ENCODE assay signal across 9 mouse cellular contexts in the genomic region with DNA sequence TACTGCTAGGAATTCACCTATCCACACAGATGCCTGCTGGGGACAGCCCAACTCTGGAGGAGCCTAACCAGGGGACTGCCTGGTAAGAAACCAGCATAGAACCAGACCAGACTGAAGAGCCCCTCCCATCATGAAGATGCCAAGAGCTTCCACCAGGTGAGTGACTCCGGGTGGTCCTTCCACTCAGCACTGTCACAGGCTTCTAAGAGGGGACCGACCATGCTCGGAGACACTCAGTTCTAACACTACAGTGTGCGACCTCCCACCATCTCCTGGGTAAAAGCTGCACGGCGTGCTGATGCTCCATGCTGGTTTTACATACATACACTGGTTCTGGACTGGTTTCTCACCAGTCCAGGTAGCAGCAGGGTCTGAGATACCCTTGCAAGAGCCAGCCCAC. TPM values are rescaled to one million over a fixed set of nuclear protein-coding genes. Genes with fewer than 3 reads are reported as not detected.
A peak's percentile ranks its signal among the peaks of the same experiment; 100 is the strongest.
DNase-seq lines count a peak whose midpoint lies in the region; ATAC-seq and TF ChIP-seq lines count a peak whose summit lies in the region.
"Had no signal": no experiment of that assay in that cellular context is flagged by ENCODE, and none has a peak within 500 bp of the region (broad histone marks: within the 10 kb centered on the region; RNA-seq: fewer than 3 reads in every experiment).

No protein-coding gene starts in this region.

- ATAC-seq in forebrain, embryonic 12.5 days (ENCODE audit: low FRiP score), result no peak
- ATAC-seq in intestine, embryonic 14.5 days (replicated peaks; ENCODE audit: low FRiP score, low TSS enrichment, low read depth), result no peak
- ATAC-seq in midbrain, postnatal 0 days (ENCODE audit: low FRiP score), result no peak

- 89% methylated on average over 6 of the region's 6 CpGs for WGBS in forebrain, embryonic 12.5 days
- WGBS in intestine, embryonic 14.5 days, result 94% methylated on average over 6 of the region's 6 CpGs
- 68% methylated on average over 6 of the region's 6 CpGs for WGBS in midbrain, postnatal 0 days

- peak overlapping the region; percentile 97 for H3K4me2 ChIP-seq in forebrain, embryonic 12.5 days
- peak overlapping the region; percentile 93; the same call in 1 of the 2 replicates for H3K4me2 ChIP-seq in intestine, embryonic 14.5 days (ENCODE audit: low read length)
- H3K4me2 ChIP-seq in midbrain, postnatal 0 days (ENCODE audit: low read depth, low read length, poor library complexity, severe bottlenecking), result peak overlapping the region; percentile 98

- H3K27me3 ChIP-seq in forebrain, embryonic 12.5 days, result 0 out of 2 replicates have a peak, but pooled peaks cover 5% of the 10 kb centered on the region
- H3K27me3 ChIP-seq in intestine, embryonic 14.5 days (replicated peaks; ENCODE audit: control insufficient read depth, insufficient read depth, low read length), result no peaks in the 10 kb centered on the region
- H3K27me3 ChIP-seq in midbrain, postnatal 0 days (ENCODE audit: insufficient read depth, low read length), result no peaks in the 10 kb centered on the region

- no peak for DNase-seq in layer of hippocampus, adult 2 months (ENCODE audit: low spot score in 2 of 2)
- DNase-seq in layer of hippocampus, postnatal 36 days, result no peak
- DNase-seq in intestine, embryonic 14.5 days (ENCODE audit: low spot score), result no peak
- no peak for DNase-seq in midbrain, postnatal 0 days (ENCODE audit: low spot score)
- no peak for DNase-seq in adrenal gland, adult 8-10 months
- DNase-seq in ovary, postnatal 36 days (ENCODE audit: low spot score), result no peak
- DNase-seq in left cerebral cortex, adult 8-10 months (ENCODE audit: low spot score in 2 of 2), result no peak
- DNase-seq: adrenal gland, postnatal 25 days had no signal

- H3K4me1 ChIP-seq in forebrain, embryonic 12.5 days, result peaks cover 68% of the 10 kb centered on the region
- peaks cover 50% of the 10 kb centered on the region for H3K4me1 ChIP-seq in intestine, embryonic 14.5 days (replicated peaks; ENCODE audit: control insufficient read depth, insufficient read depth, low read length)
- peaks cover 24% of the 10 kb centered on the region for H3K4me1 ChIP-seq in midbrain, postnatal 0 days (ENCODE audit: insufficient read depth, low read length)

- H3K27ac ChIP-seq in layer of hippocampus, adult 2 months, result peak overlapping the region; percentile 100
- no peak overlapping the region for H3K27ac ChIP-seq in forebrain, embryonic 12.5 days
- H3K27ac ChIP-seq in intestine, embryonic 14.5 days (ENCODE audit: low read depth), result no peak overlapping the region
- 0 out of 2 replicates have a peak overlapping the region, but pooled peaks have one; percentile 93 for H3K27ac ChIP-seq in midbrain, postnatal 0 days (ENCODE audit: low read depth, low read length)

- H3K9me3 ChIP-seq in forebrain, embryonic 12.5 days, result no peaks in the 10 kb centered on the region
- H3K9me3 ChIP-seq in intestine, embryonic 14.5 days (ENCODE audit: control insufficient read depth, low read length), result no peaks in the 10 kb centered on the region
- H3K9me3 ChIP-seq in midbrain, postnatal 0 days (ENCODE audit: low read length), result no peaks in the 10 kb centered on the region

- H3K4me3 ChIP-seq in layer of hippocampus, adult 2 months, result peak overlapping the region; percentile 99
- peak overlapping the region; percentile 99 for H3K4me3 ChIP-seq in forebrain, embryonic 12.5 days (replicated peaks)
- no peak overlapping the region for H3K4me3 ChIP-seq in intestine, embryonic 14.5 days (ENCODE audit: low read depth, low read length)
- peak overlapping the region; percentile 97 for H3K4me3 ChIP-seq in midbrain, postnatal 0 days (ENCODE audit: low read depth, low read length)

- H3K9ac ChIP-seq in forebrain, embryonic 12.5 days, result peak overlapping the region; percentile 99
- H3K9ac ChIP-seq in intestine, embryonic 14.5 days (ENCODE audit: low read length), result no peak overlapping the region
- H3K9ac ChIP-seq in midbrain, postnatal 0 days (replicated peaks; ENCODE audit: low read length, poor library complexity, severe bottlenecking), result peak overlapping the region; percentile 100; the same call in 1 of the 2 replicates

- H3K36me3 ChIP-seq in forebrain, embryonic 12.5 days (replicated peaks), result peaks cover 52% of the 10 kb centered on the region
- H3K36me3 ChIP-seq in intestine, embryonic 14.5 days (ENCODE audit: control insufficient read depth, insufficient read depth, low read length), result peaks cover 16% of the 10 kb centered on the region; the same call in 1 of the 2 replicates
- 0 out of 2 replicates have a peak, but pooled peaks cover 3% of the 10 kb centered on the region for H3K36me3 ChIP-seq in midbrain, postnatal 0 days (ENCODE audit: insufficient read depth, low read length)

- TF ChIP-seq CTCF in layer of hippocampus, adult 2 months (conservative IDR thresholded peaks at IDR 0.05), result peak; percentile 13; the same call in 1 of the 2 replicates
- no peak; the same call in 1 of the 2 replicates for TF ChIP-seq CTCF in midbrain, postnatal 0 days (IDR thresholded peaks at IDR 0.05)

RNA-seq across cellular contexts. Expression of gene Ttyh3, which starts 2.7 kb away (rescaled TPM):
- 100 to 1,000 TPM; 187 to 201 TPM for total RNA-seq in layer of hippocampus, adult 2 months (2021)
- 100 to 1,000 TPM; 191 to 221 TPM for total RNA-seq in layer of hippocampus, postnatal 36 days (2021)
- 84.5 and 88.0 TPM in 2 replicates for polyA plus RNA-seq in forebrain, embryonic 12.5 days (2016; fragmentation: Nextera tagmentation; extraction: Ambion mirVana)
- 39.5 and 44.8 TPM in 2 replicates for polyA plus RNA-seq in intestine, embryonic 14.5 days (2014; fragmentation: Nextera tagmentation; extraction: Ambion mirVana)
- total RNA-seq in midbrain, postnatal 0 days (2014; rRNA removed), result 196 and 204 TPM in 2 replicates
- 52.0 and 56.6 TPM in 2 replicates for polyA plus RNA-seq in midbrain, postnatal 0 days (2015; fragmentation: Nextera tagmentation; extraction: Ambion mirVana)
- total RNA-seq in adrenal gland, adult 8-10 months (2022), result 100 to 1,000 TPM in 1 of 4 experiments, 10 to 100 TPM in 3; 49.8 to 100 (median 77.4) TPM
- total RNA-seq in left cerebral cortex, adult 8-10 months (2022), result 100 to 1,000 TPM; 173 to 201 (median 187) TPM

RNA-seq across cellular contexts. Expression of gene Lfng, which starts 39.1 kb away (rescaled TPM):
- total RNA-seq in layer of hippocampus, adult 2 months (2021), result 10 to 100 TPM; 23.9 to 24.8 TPM
- 10 to 100 TPM; 20.3 to 30.8 TPM for total RNA-seq in layer of hippocampus, postnatal 36 days (2021)
- 30.9 and 32.8 TPM in 2 replicates for polyA plus RNA-seq in forebrain, embryonic 12.5 days (2016; fragmentation: Nextera tagmentation; extraction: Ambion mirVana)
- 12.6 and 15.4 TPM in 2 replicates for polyA plus RNA-seq in intestine, embryonic 14.5 days (2014; fragmentation: Nextera tagmentation; extraction: Ambion mirVana)
- 55.6 and 56.6 TPM in 2 replicates for total RNA-seq in midbrain, postnatal 0 days (2014; rRNA removed)
- polyA plus RNA-seq in midbrain, postnatal 0 days (2015; fragmentation: Nextera tagmentation; extraction: Ambion mirVana), result 20.1 and 22.5 TPM in 2 replicates
- total RNA-seq in adrenal gland, adult 8-10 months (2022), result 10 to 100 TPM; 11.6 to 18.9 (median 17.2) TPM
- 10 to 100 TPM; 19.9 to 24.1 (median 22.3) TPM for total RNA-seq in left cerebral cortex, adult 8-10 months (2022)

RNA-seq across cellular contexts. Expression of gene Iqce, which starts 56.0 kb away (rescaled TPM):
- total RNA-seq in layer of hippocampus, adult 2 months (2021), result 10 to 100 TPM; 46.2 to 57.9 TPM
- total RNA-seq in layer of hippocampus, postnatal 36 days (2021), result 10 to 100 TPM; 48.7 to 66.2 TPM
- 30.7 and 31.2 TPM in 2 replicates for polyA plus RNA-seq in forebrain, embryonic 12.5 days (2016; fragmentation: Nextera tagmentation; extraction: Ambion mirVana)
- polyA plus RNA-seq in intestine, embryonic 14.5 days (2014; fragmentation: Nextera tagmentation; extraction: Ambion mirVana), result 23.6 and 24.1 TPM in 2 replicates
- total RNA-seq in midbrain, postnatal 0 days (2014; rRNA removed), result 36.4 and 38.6 TPM in 2 replicates
- polyA plus RNA-seq in midbrain, postnatal 0 days (2015; fragmentation: Nextera tagmentation; extraction: Ambion mirVana), result 30.4 and 37.2 TPM in 2 replicates
- 10 to 100 TPM; 21.0 to 45.5 (median 36.7) TPM for total RNA-seq in adrenal gland, adult 8-10 months (2022)
- 10 to 100 TPM; 45.8 to 52.8 (median 51.2) TPM for total RNA-seq in left cerebral cortex, adult 8-10 months (2022)

RNA-seq across cellular contexts. Expression of gene Brat1, which starts 58.6 kb away (rescaled TPM):
- 10 to 100 TPM; 20.2 to 21.1 TPM for total RNA-seq in layer of hippocampus, adult 2 months (2021)
- total RNA-seq in layer of hippocampus, postnatal 36 days (2021), result 10 to 100 TPM; 19.5 to 21.0 TPM
- polyA plus RNA-seq in forebrain, embryonic 12.5 days (2016; fragmentation: Nextera tagmentation; extraction: Ambion mirVana), result 20.5 and 24.0 TPM in 2 replicates
- 15.9 and 16.5 TPM in 2 replicates for polyA plus RNA-seq in intestine, embryonic 14.5 days (2014; fragmentation: Nextera tagmentation; extraction: Ambion mirVana)
- 37.1 and 40.3 TPM in 2 replicates for total RNA-seq in midbrain, postnatal 0 days (2014; rRNA removed)
- 16.4 and 17.9 TPM in 2 replicates for polyA plus RNA-seq in midbrain, postnatal 0 days (2015; fragmentation: Nextera tagmentation; extraction: Ambion mirVana)
- 10 to 100 TPM; 22.0 to 24.8 (median 22.9) TPM for total RNA-seq in adrenal gland, adult 8-10 months (2022)
- total RNA-seq in left cerebral cortex, adult 8-10 months (2022), result 10 to 100 TPM; 20.0 to 21.1 (median 21.0) TPM

Comparison
In these comparisons a context has a peak if more than half of its experiments do, and no peak if none do; other contexts are left out.
1. H3K27ac ChIP-seq: peak in layer of hippocampus, adult 2 months (single experiment) and midbrain, postnatal 0 days (single experiment); none in forebrain, embryonic 12.5 days (single experiment) and intestine, embryonic 14.5 days (single experiment).
2. Peak in every context shown above with its lines, with median percentiles within 50 percentile points of each other: H3K4me2 ChIP-seq.